In genomic region chr2:158695811-158696210, GRCm38 (mm10) we compare ENCODE assay signal across 22 mouse cellular contexts. TPM values are rescaled to one million over a fixed set of nuclear protein-coding genes. Genes with fewer than 3 reads are reported as not detected.
A peak's percentile ranks its signal among the peaks of the same experiment; 100 is the strongest.
DNase-seq lines count a peak whose midpoint lies in the region; ATAC-seq and TF ChIP-seq lines count a peak whose summit lies in the region.
"Had no signal": no experiment of that assay in that cellular context is flagged by ENCODE, and none has a peak within 500 bp of the region (broad histone marks: within the 10 kb centered on the region; RNA-seq: fewer than 3 reads in every experiment).

No protein-coding gene starts in this region.

- H3K4me2 ChIP-seq in heart, embryonic 11.5 days: no peak overlapping the region
- H3K4me2 ChIP-seq: embryonic facial prominence, embryonic 12.5 days; hindbrain, embryonic 13.5 days; intestine, embryonic 15.5 days; liver, embryonic 13.5 days; lung, embryonic 14.5 days; stomach, embryonic 15.5 days had no signal

- H3K9me3 ChIP-seq in heart, embryonic 10.5 days: no peaks in the 10 kb centered on the region
- no peaks in the 10 kb centered on the region for H3K9me3 ChIP-seq in heart, embryonic 11.5 days (replicated peaks; ENCODE audit: control insufficient read depth, low read length)
- no peaks in the 10 kb centered on the region for H3K9me3 ChIP-seq in E14TG2a.4 (ENCODE audit: low read length)
- H3K9me3 ChIP-seq: embryonic facial prominence, embryonic 12.5 days; hindbrain, embryonic 13.5 days; intestine, embryonic 15.5 days; liver, embryonic 13.5 days; stomach, embryonic 15.5 days had no signal

- peaks cover 3% of the 10 kb centered on the region; the same call in 1 of the 2 replicates for H3K4me1 ChIP-seq in heart, embryonic 10.5 days
- H3K4me1 ChIP-seq in heart, embryonic 11.5 days (ENCODE audit: control insufficient read depth, insufficient read depth, low read length): no peaks in the 10 kb centered on the region
- H3K4me1 ChIP-seq in E14TG2a.4 (replicated peaks; ENCODE audit: low read depth, low read length): peaks cover 14% of the 10 kb centered on the region
- peaks cover 16% of the 10 kb centered on the region for H3K4me1 ChIP-seq in brown adipose tissue, adult 24 weeks (ENCODE audit: control insufficient read depth, insufficient read depth, insufficient read length, low read length)
- H3K4me1 ChIP-seq: hindbrain, embryonic 13.5 days; intestine, embryonic 15.5 days; liver, embryonic 13.5 days; stomach, embryonic 15.5 days had no signal

- no peak overlapping the region for H3K4me3 ChIP-seq in heart, embryonic 10.5 days
- no peak overlapping the region for H3K4me3 ChIP-seq in heart, embryonic 11.5 days (ENCODE audit: low read depth, low read length)
- H3K4me3 ChIP-seq in left cerebral cortex, adult 2 months: no peak overlapping the region
- peak overlapping the region; percentile 70 for H3K4me3 ChIP-seq in E14TG2a.4 (replicated peaks; ENCODE audit: low read length)
- no peak overlapping the region for H3K4me3 ChIP-seq in brown adipose tissue, adult 24 weeks (ENCODE audit: insufficient read depth, low read depth, low read length)
- H3K4me3 ChIP-seq: embryonic facial prominence, embryonic 12.5 days; hindbrain, embryonic 13.5 days; intestine, embryonic 15.5 days; liver, embryonic 13.5 days; megakaryocyte, embryonic 14.5 days; stomach, embryonic 15.5 days had no signal

- intact Hi-C loops in left cerebral cortex, adult 2 months (cut with DNase I): no loop called here
- intact Hi-C loops in left cerebral cortex, postnatal 36 days (cut with DNase I): no loop called here

- TF ChIP-seq CTCF in left cerebral cortex, adult 2 months (IDR thresholded peaks at IDR 0.05): no peak
- no peak for TF ChIP-seq CTCF in E14TG2a.4 (conservative IDR thresholded peaks at IDR 0.05; ENCODE audit: low read length)

- 83% methylated on average over 27 of the region's 27 CpGs for WGBS in heart, embryonic 10.5 days
- 77% methylated on average over 27 of the region's 27 CpGs for WGBS in heart, embryonic 11.5 days (ENCODE audit: insufficient replicate concordance)

- no peaks in the 10 kb centered on the region for H3K27me3 ChIP-seq in heart, embryonic 10.5 days (ENCODE audit: insufficient read depth, poor library complexity, severe bottlenecking)
- no peaks in the 10 kb centered on the region for H3K27me3 ChIP-seq in heart, embryonic 11.5 days (ENCODE audit: control insufficient read depth, insufficient read depth, low read length)
- H3K27me3 ChIP-seq in E14TG2a.4 (ENCODE audit: insufficient read depth, low read length): peaks cover 43% of the 10 kb centered on the region
- H3K27me3 ChIP-seq: embryonic facial prominence, embryonic 12.5 days; hindbrain, embryonic 13.5 days; intestine, embryonic 15.5 days; liver, embryonic 13.5 days; stomach, embryonic 15.5 days had no signal

- peak overlapping the region; percentile 23; the same call in 1 of the 2 replicates for H3K27ac ChIP-seq in heart, embryonic 10.5 days
- H3K27ac ChIP-seq in heart, embryonic 11.5 days (ENCODE audit: low read depth, low read length): no peak overlapping the region
- H3K27ac ChIP-seq in left cerebral cortex, adult 2 months: peak overlapping the region; percentile 32; the same call in 1 of the 2 replicates
- peak overlapping the region; percentile 4 for H3K27ac ChIP-seq in brown adipose tissue, adult 24 weeks (replicated peaks; ENCODE audit: low read depth, low read length)
- H3K27ac ChIP-seq: embryonic facial prominence, embryonic 12.5 days; hindbrain, embryonic 13.5 days; intestine, embryonic 15.5 days; liver, embryonic 13.5 days; stomach, embryonic 15.5 days had no signal

- H3K36me3 ChIP-seq in heart, embryonic 10.5 days: peaks cover 3% of the 10 kb centered on the region; the same call in 1 of the 2 replicates
- no peaks in the 10 kb centered on the region for H3K36me3 ChIP-seq in heart, embryonic 11.5 days (ENCODE audit: control insufficient read depth, insufficient read depth, low read length)
- no peaks in the 10 kb centered on the region for H3K36me3 ChIP-seq in E14TG2a.4 (ENCODE audit: insufficient read depth, low read length)
- H3K36me3 ChIP-seq: embryonic facial prominence, embryonic 12.5 days; hindbrain, embryonic 13.5 days; intestine, embryonic 15.5 days; liver, embryonic 13.5 days; stomach, embryonic 15.5 days had no signal

- DNase-seq in heart, embryonic 10.5 days (ENCODE audit: low spot score): no peak
- no peak for DNase-seq in left cerebral cortex, adult 2 months (ENCODE audit: extremely low spot score in 1 of 2, low spot score in 2 of 2)
- DNase-seq in left cerebral cortex, postnatal 36 days (ENCODE audit: low spot score in 2 of 2): no peak
- DNase-seq in embryo, embryonic 9.5 days (ENCODE audit: extremely low spot score): no peak
- DNase-seq: adrenal gland, adult 2 months; B cell, adult 2 months; cerebellum, adult 8-10 months; forebrain, postnatal 0 days; kidney, postnatal 10 days; liver, embryonic 13.5 days; right cerebral cortex, postnatal 25 days; thymus, adult 2 months had no signal

- no peak for ATAC-seq in heart, embryonic 11.5 days (replicated peaks; ENCODE audit: insufficient number of reproducible peaks, low FRiP score, low TSS enrichment)
- ATAC-seq: forebrain, postnatal 0 days; intestine, embryonic 15.5 days; midbrain, embryonic 16.5 days had no signal

- no peak overlapping the region for H3K9ac ChIP-seq in heart, embryonic 11.5 days (ENCODE audit: low read depth, low read length)
- H3K9ac ChIP-seq: embryonic facial prominence, embryonic 12.5 days; forebrain, postnatal 0 days; hindbrain, embryonic 13.5 days; intestine, embryonic 15.5 days; liver, embryonic 13.5 days; lung, embryonic 14.5 days; stomach, embryonic 15.5 days had no signal

RNA-seq across cellular contexts. Expression of gene Ppp1r16b, which starts 30.6 kb away (rescaled TPM):
- polyA plus RNA-seq in heart, embryonic 10.5 days (2016; fragmentation: Nextera tagmentation; extraction: Ambion mirVana): 4.1 and 4.7 TPM in 2 replicates
- polyA plus RNA-seq in heart, embryonic 11.5 days (2014; fragmentation: Nextera tagmentation; extraction: Ambion mirVana): 4.5 TPM in 2 replicates
- 100 to 1,000 TPM; 135 to 138 TPM for total RNA-seq in left cerebral cortex, adult 2 months (2021)
- total RNA-seq in left cerebral cortex, postnatal 36 days (2021): 100 to 1,000 TPM; 125 to 129 TPM
- 1.1 and 2.3 TPM in 2 replicates for polyA plus RNA-seq in brown adipose tissue, adult 24 weeks (2012; ENCODE audit: insufficient read depth, insufficient read length, missing spikeins)
